Mouse (Mus musculus): ENCODE data around the gene Atad2b.
"Not testable (repeated sequence)": the region's sequence is repeated elsewhere in the genome, so short reads cannot be mapped to it uniquely, and the experiment has no call there.

Atad2b gene

DNA sequence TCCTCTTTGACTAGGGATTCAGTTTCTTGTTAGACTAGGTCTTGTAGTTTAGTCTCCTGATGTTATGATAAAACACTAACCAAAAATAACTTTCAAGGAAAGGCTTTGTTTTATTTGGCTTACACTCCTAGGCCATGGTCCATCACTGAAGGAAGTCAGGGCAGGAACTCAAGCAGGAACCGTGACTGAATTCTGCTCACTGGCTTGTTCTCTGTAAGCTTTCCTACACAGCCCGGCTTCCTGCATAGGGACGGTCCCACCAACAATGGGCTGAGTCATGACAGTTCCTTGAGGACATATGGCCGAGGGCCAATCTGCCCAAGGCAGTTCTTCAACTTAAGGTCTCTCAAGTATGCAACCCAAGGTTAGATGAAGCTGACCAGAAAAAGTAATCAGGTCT, 5.4 kb upstream of the Atad2b start:
- in situ Hi-C loops (cut with MboI) = no loop called here

GRCm38 (mm10) chr12:4914441-4914840, 2.7 kb upstream of the Atad2b start:
- in situ Hi-C loops (cut with MboI) = no loop called here

- in situ Hi-C loops (cut with MboI) = no loop called here
Measured at GRCm38 (mm10) chr12:4914944-4915343, 2.2 kb upstream of the Atad2b start.

DNA sequence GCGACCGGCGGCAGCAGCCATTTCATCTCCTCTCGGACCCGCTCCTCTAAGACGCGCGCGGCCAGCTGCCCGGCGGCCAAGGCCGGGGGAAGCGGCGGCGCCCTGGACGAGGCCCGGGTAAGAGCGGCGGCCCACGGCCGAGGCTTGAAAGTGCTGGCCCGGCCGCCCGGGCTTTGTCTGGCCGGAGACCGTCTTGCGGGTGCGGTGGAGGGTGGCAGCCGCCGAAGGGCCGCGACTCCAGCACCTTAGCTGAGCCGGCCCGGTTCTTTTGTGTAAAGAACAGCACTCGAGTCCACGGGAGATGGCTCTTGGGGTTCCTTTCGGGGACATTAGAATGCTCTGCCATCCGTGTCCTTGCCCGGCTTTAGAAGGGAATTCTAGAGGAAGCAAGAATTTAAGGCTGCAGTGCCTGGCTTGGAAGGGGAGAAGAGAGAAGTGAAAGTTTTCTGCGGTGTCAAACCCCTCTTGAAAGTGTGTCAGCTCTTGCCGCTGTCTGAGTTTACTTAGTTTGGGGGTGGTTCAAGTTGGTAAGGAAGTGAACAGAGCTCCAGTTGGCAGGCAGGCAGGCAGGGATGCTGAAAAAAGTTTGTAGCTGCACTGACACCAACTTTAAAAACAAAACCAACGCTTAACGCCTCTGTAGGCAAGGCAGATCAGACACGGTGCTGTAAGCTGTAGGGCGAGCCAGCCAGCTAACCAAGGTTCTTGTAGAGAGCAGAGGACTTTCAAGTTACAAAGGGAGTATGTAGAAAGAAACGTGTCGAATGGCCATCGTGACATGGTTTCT, 845 bp downstream of the Atad2b start:
- in situ Hi-C loops (cut with MboI) = no loop called here

DNA sequence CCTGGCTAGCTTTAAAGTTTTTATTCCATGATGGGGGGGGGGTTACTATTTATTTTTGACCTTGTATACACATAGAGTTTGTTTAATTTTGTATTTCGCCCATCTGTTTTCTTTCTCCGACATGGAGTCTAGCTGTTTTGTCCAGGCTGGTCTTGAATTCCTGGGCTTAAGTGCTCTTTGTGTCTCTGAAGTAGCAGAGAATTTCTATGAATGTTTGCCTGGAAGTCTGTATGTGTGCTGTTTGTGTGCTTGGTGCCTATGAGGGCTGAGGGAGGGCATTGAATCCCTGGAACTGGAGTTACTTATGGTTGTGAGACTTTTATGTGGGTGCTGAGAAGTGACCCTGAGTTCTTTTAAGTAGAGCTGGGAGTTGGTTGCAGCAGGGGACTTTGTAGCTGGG, 11.0 kb downstream of the Atad2b start:
- in situ Hi-C loops (cut with MboI) = no loop called here

DNA sequence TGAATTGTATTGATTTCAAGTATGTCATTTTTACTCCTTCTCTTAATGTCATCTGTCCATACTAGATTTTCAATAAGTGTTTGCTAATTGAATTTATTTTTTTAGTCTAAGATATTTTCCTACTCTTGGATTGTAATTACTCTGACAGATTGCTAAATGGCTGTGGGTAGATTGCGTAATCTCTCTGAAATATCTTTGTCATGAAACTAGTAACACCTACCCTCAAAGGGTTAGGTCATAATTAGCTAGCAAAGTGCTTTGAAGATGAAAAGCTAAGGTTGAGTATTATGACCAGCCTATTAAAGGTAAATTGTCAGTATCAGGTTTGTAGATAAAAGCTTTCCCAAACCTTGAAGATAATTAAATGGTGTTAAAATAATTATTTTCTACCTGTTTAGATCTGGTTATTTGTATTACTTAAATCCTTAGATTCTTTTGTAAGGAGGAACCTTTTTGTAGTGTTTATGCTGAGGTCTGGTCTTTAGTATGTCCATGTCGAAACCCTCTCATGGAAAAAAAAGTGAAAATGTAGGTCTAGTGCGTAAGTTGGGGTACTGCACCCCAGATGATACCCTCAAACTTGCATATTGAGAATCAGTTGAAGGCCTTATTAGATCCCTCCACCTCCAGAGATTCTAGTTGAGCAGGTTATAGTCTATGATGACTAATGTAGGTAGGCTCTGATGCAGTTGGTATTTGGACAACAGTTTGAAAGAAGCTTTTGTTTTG, 13.8 kb downstream of the Atad2b start:
- in situ Hi-C loops (cut with MboI) = no loop called here

DNA sequence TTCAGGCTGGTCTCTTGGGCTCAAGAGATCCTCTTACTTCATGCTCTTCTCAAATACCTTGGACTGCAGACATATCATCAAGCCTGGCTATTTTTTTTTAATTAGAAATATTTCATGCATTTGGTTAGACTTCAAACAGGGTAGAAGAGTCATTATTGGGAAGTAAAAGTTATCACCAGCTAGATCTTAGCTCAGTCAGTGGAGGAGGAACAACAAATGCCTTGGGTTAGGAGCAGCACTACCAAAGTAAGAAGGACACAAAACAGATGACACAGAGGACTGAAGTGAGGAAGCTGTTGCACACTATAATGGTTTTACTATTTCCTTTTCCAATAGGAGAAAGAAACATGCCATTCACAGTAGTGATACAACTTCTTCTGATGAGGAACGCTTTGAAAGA, 35.1 kb downstream of the Atad2b start:
- in situ Hi-C loops (cut with MboI) = no loop called here

- in situ Hi-C loops (cut with MboI) = no loop called here
Measured at GRCm38 (mm10) chr12:4953156-4953555, 36.0 kb downstream of the Atad2b start.

DNA sequence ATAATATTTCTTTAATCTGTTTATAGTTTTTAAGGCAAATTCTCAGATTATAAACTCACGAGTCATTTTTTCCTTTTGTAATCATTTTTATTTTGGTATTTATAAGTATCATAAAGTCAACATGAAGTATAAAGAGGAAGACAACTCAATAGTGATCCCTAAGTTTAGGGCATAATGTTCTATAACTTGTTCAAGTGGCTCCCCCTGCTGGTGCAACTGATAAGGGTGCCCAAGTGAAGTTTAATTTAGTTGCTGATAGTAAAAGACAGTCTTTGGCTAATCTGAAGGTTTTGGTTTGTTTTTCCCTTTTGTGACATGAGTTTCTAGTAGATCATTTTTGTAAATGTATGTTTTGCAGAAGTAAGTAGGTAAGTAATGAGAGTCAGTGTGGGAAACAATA, 55.8 kb downstream of the Atad2b start:
- in situ Hi-C loops (cut with MboI) = no loop called here

DNA sequence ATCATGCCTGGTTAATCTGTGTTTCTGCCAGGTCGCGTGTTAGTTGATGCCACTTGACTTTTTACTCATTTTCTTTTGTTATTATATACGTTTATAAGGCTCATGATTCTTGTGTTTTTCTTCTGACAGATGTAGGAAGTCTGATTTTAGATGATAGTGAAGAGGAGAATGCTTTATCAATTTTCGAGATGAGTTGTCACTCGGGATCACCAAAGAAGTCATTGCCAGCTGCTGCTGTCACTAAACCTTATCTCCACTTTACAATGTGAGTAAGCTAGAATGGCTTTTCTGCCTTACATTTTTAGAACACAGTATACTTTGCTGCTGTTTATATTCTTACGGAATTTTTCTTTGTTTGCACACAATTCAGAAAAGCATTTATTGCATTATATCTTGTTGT, 61.2 kb downstream of the Atad2b start:
- in situ Hi-C loops (cut with MboI) = no loop called here

DNA sequence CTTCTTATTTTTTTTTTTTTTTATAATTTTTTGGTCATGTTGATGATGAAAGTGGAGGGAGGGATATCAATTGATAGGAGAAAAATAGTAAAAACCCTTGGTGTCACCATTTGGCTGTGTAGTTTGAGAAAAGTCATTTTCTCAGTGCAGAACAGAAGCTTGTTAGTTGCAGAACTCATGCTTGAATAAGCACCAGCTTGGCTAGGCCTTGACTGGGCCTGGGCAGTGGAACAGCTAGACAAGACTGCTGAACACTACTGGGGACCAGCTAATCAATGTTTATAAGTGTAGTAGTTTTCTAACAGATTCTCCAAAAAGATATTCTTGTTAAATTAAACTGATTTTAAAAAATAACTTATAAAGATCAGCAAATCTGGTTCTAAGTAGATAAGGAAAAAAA, 79.8 kb downstream of the Atad2b start:
- in situ Hi-C loops (cut with MboI) = no loop called here

GRCm38 (mm10) chr12:5005338-5005737, 88.2 kb downstream of the Atad2b start:
- in situ Hi-C loops (cut with MboI) = no loop called here

DNA sequence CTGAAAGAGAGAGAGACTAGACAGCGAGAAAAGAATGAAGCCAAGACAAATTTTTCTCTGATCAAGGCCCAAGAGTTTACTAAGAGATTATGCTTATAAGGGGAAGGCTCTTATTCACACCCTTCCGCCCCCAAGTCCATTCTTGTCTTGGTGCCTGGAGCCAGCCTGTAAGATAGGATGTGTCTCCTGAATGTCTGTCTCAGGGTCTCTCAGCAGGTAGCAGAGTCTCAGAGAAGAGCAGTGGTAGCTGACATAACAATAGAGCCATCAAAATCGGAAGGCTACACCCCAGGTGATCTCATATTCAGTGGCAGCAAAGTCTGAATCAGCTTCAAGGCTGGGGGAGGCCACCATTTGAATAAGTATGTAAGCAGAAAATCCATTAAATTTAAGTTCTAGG, 88.6 kb downstream of the Atad2b start:
- in situ Hi-C loops (cut with MboI) = not testable (repeated sequence)

GRCm38 (mm10) chr12:5008638-5009037, 91.5 kb downstream of the Atad2b start:
- in situ Hi-C loops (cut with MboI) = not testable (repeated sequence)

DNA sequence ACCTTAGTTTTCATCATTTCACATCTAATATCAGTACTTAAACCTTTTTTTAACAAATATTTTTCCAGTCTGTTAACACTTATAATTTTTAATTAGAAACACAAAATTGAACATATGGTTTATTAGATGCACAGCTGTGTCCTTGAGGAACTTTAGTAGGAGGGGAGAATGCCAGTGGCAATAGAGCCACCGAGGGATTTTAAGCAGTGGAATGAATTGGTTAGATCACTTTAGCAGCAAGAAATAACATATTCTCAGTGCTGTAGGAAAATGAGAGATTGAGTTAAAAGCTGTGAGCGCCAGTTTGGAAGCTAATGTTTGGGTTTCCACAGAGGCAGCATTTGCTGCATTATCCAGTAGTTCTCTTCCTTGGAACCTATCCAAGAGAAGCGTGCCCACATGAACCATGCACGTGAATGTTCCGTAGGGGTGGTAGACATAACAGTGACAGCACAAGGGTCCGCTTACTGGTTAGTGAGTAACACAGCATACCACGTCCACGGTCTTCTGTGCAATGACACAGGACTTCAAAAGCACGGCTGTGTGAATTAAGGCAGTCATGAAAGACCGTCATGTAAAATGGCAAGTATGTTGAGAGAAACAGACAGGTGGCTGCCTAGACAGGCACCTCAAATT, 108.2 kb downstream of the Atad2b start:
- in situ Hi-C loops (cut with MboI) = no loop called here

DNA sequence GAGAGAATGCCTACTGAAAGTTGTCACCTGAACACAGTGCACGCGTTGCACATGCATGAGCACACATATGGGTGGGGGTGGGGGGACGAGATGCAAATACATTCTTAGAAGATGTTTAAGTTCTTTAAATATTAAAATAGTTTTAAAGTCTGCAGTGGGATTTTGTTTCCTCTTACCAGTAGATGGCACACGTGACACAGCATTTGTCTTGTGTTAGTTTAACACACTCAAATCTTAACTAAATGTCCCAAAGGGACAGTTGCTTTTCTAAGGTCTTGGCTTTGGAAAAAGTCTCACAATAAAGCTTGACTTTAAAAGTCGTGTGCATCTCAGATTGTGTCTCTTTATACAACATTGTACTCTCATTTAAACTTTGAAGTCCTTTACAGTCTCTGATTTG, 111.9 kb downstream of the Atad2b start:
- in situ Hi-C loops (cut with MboI) = no loop called here

DNA sequence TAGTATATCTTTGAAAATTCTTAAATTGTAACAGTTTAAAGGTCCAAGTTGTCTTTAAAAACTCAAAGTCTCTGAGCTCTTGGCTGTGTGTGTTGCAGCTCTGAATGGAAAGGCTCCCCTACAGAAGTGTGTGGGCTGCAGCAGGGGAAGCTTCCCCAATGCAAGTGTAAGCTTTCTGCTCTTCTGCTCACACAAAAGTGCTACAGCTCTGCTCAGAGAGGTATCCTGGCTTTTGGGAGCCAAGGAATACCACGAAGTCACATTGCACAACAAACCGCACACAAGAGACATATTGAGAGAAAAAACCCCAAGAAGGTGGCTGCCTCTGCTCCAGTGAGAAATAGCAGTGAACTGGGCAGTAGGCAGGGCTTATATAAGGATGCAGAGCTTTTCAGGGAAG, 120.9 kb downstream of the Atad2b start:
- in situ Hi-C loops (cut with MboI) = no loop called here

DNA sequence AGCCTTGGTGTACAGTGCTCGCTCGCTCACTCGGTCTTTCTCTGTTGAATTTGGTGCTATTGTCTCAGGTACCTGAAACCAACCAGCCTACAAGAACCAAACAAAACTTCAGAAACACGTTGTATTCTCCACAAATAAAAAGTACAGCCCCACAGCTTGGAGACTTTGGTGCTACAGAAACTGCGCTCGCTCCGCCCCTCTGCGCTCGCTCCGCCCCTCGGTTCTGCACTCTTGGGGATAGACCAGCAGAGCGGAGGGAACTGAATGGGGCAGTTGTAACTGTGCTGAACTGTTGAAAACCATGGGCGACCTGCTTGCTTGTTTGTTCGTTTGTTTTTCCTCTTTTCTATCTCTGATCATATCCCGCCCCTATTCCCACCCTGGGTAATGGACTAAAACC, 127.0 kb downstream of the Atad2b start:
- in situ Hi-C loops (cut with MboI) = no loop called here

- in situ Hi-C loops (cut with MboI) = no loop called here
Measured at GRCm38 (mm10) chr12:5048104-5048503, 131.0 kb downstream of the Atad2b start.

DNA sequence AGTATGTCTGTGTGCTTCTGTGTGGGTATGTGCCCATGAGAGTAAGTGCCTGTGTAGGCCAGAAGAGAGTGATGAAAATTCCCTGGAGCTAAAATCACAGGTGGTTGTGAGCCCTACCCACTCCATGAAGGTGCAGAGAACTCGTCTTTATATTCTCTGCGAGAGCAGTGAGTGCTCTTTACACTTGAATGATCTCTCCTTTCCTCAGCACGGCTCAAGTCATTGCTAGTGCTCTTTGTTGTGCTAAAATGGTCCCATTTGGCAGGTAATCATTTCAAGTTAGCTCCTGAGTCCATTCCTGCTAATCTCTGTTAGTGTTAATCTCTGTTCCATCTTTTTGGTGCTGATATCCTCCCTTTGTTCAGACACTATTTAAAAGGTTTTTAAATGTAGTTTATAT, 150.4 kb downstream of the Atad2b start:
- in situ Hi-C loops (cut with MboI) = no loop called here

- in situ Hi-C loops (cut with MboI) = no loop called here
Measured at GRCm38 (mm10) chr12:5070131-5070530, 153.0 kb downstream of the Atad2b start.

- in situ Hi-C loops (cut with MboI) = no loop called here
Measured at GRCm38 (mm10) chr12:5073191-5073590, 156.0 kb downstream of the Atad2b start.

DNA sequence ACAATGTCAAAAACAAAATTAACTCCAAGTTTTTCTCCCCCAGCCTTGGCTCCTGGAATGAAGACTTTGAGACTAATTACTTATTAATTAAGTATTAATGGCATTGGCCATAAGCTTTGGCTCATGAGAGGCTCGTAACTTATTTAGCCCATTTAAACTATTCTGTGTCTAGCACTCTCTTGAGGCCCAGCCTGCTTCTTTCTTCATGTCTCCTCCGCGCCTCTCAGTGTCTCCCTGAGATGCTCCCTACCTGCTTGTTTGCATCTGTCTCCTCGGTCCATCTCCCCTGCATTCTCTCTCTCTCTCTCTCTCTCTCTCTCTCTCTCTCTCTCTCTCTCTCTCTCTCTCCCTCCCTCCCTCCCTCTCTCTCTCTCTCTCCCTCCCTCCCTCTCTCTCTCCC, 164.3 kb downstream of the Atad2b start:
- in situ Hi-C loops (cut with MboI) = no loop called here

All from mature B cell (primary cell).